Mouse (Mus musculus) adrenal gland, postnatal 25 days (tissue): ENCODE measurements at regions not wholly inside any gene's neighbourhood (a gene's known extent, or its start where the extent isn't known, plus 50 kb on each side); places are given as distances from the start of the nearest gene placed in this dataset.

Source experiments
- DNase-seq: peaks from one replicate; pipeline ENCODE4 v3.0.0; 2021; ENCODE audit warnings: mixed read lengths

GRCm38 (mm10) chr5:72245382-72245781 is 77.4 kb upstream of the Commd8 start:
- no peak for DNase-seq

- DNase-seq, result peak; percentile 64
Measured at GRCm38 (mm10) chr5:72244134-72244533, 76.1 kb upstream of the Commd8 start.

DNA sequence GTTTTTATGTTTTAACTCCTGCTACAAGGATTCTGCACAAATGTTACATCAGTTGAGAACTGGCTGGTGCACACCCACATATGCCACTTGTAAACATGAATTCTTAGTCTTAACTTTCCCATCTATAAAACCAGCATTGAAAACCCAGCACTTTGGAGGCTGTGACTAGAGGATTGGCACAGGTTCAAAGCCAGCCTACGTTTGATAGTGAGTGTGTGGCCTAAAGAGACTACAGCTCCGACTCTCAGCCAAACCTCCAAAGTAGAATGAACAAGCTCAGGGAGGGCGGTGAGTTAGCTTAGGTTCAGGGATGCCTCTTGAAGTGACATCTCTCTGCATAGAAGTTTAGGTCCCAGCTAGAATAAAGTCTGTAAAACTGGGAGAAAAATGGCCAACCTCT is 75.0 kb upstream of the Commd8 start:
- DNase-seq, result no peak

- no peak for DNase-seq
Measured at GRCm38 (mm10) chr5:72241451-72241850, 73.5 kb upstream of the Commd8 start.

- DNase-seq, result no peak
Measured at GRCm38 (mm10) chr5:72240271-72240670, 72.3 kb upstream of the Commd8 start.

DNA sequence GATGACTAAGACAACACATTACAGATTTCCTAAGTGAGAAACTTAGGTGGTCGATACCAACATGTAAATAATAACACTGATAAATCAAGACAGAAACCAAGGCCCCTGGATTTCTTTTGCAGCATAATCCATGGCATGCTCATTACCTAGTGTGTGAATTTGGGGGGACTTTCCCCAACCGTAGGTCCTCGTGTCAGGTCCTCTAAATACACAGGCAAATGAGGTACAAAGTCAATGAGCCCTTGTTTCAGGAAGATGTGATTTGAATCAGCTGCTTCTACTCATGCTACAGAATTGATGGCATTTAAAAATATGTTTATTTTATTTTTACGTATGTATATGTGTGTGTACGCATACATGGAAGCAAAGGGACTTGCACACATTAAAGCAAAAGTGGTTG is 59.0 kb upstream of the Commd8 start:
- no peak for DNase-seq

DNA sequence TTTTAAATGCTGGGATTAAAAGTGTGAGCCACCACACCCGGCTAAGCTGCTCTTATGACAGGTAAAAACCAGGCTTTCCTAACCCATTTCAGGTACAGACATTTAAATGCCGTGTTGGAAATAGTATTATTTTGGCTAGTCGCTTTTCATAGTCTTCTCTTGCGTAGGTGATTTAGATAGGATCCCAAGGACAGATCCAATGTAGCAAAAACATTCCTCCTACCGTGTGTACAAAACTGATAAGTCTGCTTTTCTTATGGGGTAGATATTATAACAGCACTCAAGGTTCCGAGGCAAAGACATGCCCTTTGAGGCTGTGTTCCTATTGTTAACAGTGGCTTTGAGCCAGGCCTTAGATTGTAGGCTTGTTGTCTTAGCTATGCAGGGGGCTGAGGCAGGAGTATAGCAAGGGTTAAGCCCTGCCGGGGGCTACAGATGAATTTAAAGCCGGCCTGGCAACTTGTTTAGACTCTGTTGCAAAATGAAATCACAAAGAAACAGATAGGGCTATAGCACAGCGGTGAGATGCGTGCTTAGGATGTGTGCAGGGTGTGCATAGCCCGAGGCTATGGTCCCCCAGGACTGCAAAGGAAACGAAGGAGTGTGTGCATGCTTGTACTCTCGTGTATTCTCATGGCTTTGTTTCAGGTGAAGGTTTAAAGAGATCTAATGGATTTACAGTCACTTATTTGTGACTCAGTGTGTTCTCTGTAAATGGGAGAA is 57.7 kb upstream of the Commd8 start:
- DNase-seq, result no peak

DNA sequence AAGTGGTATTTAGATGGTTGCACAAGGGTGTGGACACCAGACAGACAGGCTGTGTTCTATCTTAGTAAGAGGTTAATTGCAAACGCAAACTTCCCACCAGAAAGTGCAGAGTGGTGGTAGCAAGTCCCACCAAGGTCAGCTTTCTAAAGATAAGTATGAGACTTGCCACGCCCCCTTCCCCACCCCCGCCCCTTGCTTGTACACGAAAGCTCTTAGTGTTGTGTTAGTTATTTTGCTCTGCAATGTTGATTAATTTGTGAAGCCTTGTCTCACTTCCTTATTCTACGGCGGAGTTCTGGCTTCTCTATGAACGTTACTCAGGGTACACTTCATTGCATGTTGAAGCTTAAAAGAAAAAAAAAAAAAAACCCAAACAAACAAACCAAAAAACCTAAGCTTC is 57.1 kb upstream of the Commd8 start:
- no peak for DNase-seq

DNA sequence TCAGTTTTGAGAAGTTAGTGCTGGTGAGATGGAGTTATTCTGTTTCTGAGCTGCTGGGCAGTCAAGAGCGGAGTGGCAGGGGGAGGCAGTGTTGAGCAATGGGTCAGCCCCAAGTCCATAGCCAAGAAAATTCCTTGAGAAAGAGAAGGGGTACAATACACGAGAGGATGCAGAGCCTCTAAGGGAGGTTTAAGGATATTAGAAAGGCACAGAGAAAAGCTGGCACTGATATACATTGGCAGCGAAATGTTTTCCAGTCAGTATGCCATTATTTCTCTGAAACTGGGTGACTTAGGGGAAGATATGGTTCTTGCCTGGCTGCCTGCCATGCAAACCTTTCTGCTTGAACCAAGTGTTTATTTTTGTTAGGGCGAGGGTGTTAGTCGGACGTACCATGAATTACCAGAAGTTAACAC is 56.6 kb upstream of the Commd8 start:
- DNase-seq, result no peak

DNA sequence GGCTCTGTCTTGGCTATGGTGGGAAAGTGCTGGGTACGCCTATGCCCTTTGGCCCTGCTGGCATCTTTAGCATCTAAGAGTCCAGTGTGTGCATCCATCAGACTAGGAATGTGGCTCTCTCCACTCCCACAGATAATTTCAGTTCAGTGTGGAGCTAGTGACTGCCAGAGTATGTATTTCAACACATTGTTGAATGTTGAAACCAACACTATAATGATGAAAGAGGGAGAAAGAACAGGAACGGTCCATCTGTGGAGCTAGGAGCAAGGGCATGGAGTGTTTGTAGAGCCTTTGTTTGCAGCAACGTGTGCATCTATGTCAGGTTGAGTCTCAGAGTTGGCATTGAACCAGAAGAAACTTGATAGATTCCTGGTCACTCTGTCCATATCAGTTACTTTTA is 54.9 kb upstream of the Commd8 start:
- DNase-seq, result no peak

DNA sequence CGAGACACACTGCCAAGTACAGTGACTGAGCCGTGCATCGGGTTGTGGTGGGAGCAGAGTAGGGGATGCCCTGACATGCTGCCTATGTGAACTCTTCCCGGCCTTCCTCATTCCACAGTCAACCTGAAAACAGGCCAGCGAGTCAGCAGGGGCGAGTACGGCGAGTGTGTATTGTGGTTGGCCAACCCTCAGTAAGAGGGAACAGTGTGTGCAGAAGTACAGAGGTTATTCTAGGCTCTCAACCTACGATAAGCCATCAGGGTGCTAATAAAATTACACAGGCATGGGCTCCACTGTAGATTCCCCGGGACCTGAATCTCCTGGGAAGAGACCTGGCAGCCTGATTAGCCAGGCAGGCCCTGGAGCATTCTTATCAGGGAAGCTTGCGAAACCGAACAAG is 51.7 kb upstream of the Commd8 start:
- peak; percentile 10 for DNase-seq

- DNase-seq, result no peak
Measured at GRCm38 (mm10) chr5:72219248-72219647, 51.3 kb upstream of the Commd8 start.
